Mouse (Mus musculus) ES-E14 (cell line): Measurements from ENCODE around the gene Mttp. TPM values are rescaled to one million over a fixed set of nuclear protein-coding genes. Genes with fewer than 3 reads are reported as not detected.

Source experiments
- DNase-seq: peaks from one replicate; pipeline ENCODE4 v3.0.0-alpha.2; 2013; ENCODE audit warnings: low read depth, low spot score
- H3K27ac ChIP-seq: 2 replicates; pipeline ENCODE4 v1.5.1; 2012; ENCODE audit warnings: low read depth, mild to moderate bottlenecking, low read length, moderate library complexity, mixed read lengths; ENCODE audit not compliant: poor library complexity, insufficient read depth, severe bottlenecking
- H3K36me3 ChIP-seq: 2 replicates; pipeline ENCODE4 v1.6.1; 2012; ENCODE audit warnings: mild to moderate bottlenecking, low read length, moderate library complexity, mixed read lengths; ENCODE audit not compliant: control insufficient read depth, poor library complexity, insufficient read depth, severe bottlenecking
- H3K4me1 ChIP-seq, 2 experiments: fragments of 150-350 bp in 1 of 2; sonication (generic) in 1 of 2; 2 replicates each; pipeline ENCODE4 v1.6.1; 2012; ENCODE audit warnings: low read length in 2 of 2, mild to moderate bottlenecking in 1 of 2, mixed read lengths in 1 of 2; ENCODE audit not compliant: control insufficient read depth in 2 of 2, insufficient read depth in 2 of 2, poor library complexity in 1 of 2
- H3K4me3 ChIP-seq, 2 experiments: fragments of 150-350 bp in 1 of 2; sonication (generic) in 1 of 2; 2 replicates each; pipeline ENCODE4 v1.5.1; 2012; ENCODE audit warnings: low read length in 2 of 2, low read depth in 1 of 2, mild to moderate bottlenecking in 1 of 2, mixed read lengths in 1 of 2; ENCODE audit not compliant: insufficient read depth in 1 of 2, poor library complexity in 1 of 2, severe bottlenecking in 1 of 2
- H3K9ac ChIP-seq: 2 replicates; pipeline ENCODE4 v1.6.1; 2012; ENCODE audit warnings: low read depth, mild to moderate bottlenecking, low read length, mixed read lengths; ENCODE audit not compliant: poor library complexity, insufficient read depth, severe bottlenecking
- H3K9me3 ChIP-seq: fragments of 150-350 bp; sonication (generic); 2 replicates; pipeline ENCODE4 v1.6.1; 2012; ENCODE audit warnings: low read depth, mild to moderate bottlenecking, low read length; ENCODE audit not compliant: control insufficient read depth, insufficient read depth
- CHD2 ChIP-seq: IDR thresholded peaks from 2 replicates; pipeline ENCODE4 v1.6.1; 2014; ENCODE audit warnings: mild to moderate bottlenecking, low read depth, low read length, inconsistent platforms
- HCFC1 ChIP-seq: IDR thresholded peaks from 2 replicates; pipeline ENCODE4 v1.6.1; 2012; ENCODE audit warnings: low read length, inconsistent platforms, borderline replicate concordance; ENCODE audit not compliant: insufficient read depth
- MAFK ChIP-seq: IDR thresholded peaks from 2 replicates; pipeline ENCODE4 v1.6.1; 2014; ENCODE audit warnings: mild to moderate bottlenecking, low read depth, low read length, inconsistent platforms; ENCODE audit not compliant: insufficient read depth
- ZC3H11A ChIP-seq: IDR thresholded peaks from 2 replicates; pipeline ENCODE4 v1.6.1; 2012; ENCODE audit warnings: low read depth, mild to moderate bottlenecking, inconsistent platforms, low read length, borderline replicate concordance
- ZNF384 ChIP-seq: IDR thresholded peaks from 2 replicates; pipeline ENCODE4 v1.6.1; 2012; ENCODE audit warnings: low read depth, low read length, inconsistent platforms
- in situ Hi-C, 2 experiments: fragments of 600-800 bp; cut with MboI; formaldehyde crosslinking; loops; one replicate each; pipeline ENCODE4 v1.15.1; 2025; ENCODE audit warnings: low sequenced_read_pairs in 2 of 2, inconsistent platforms in 1 of 2; ENCODE audit not compliant: unreplicated experiment in 2 of 2
- total RNA-seq: library from RNA; depleted of rRNA; stranded (reverse); fragments of 300-350 nt; gene quantifications from 2 replicates; pipeline ENCODE4 v1.2.3, GENCODE M21; 2012

The Mttp gene
- total RNA-seq, 1 experiment: 10.8 TPM

- peaks cover 0 to 1% of the 10 kb centered on the region in 2 experiments; a peak in 1 of 4 replicates for H3K4me1 ChIP-seq
- H3K4me3 ChIP-seq: no peak overlapping the region
- H3K36me3 ChIP-seq: no peaks in the 10 kb centered on the region
- DNase-seq: no peak
- in situ Hi-C loops: no loop called here
- TF ChIP-seq MAFK: no peak
- no peak for TF ChIP-seq ZC3H11A
- no peak for TF ChIP-seq CHD2
- TF ChIP-seq HCFC1: no peak
- TF ChIP-seq ZNF384: no peak
- no peak overlapping the region for H3K9ac ChIP-seq
- no peaks in the 10 kb centered on the region for H3K9me3 ChIP-seq
- no peak overlapping the region for H3K27ac ChIP-seq
Observed at GRCm38 (mm10) chr3:138069756-138070511, 74.8 kb downstream of the Mttp start.

DNA sequence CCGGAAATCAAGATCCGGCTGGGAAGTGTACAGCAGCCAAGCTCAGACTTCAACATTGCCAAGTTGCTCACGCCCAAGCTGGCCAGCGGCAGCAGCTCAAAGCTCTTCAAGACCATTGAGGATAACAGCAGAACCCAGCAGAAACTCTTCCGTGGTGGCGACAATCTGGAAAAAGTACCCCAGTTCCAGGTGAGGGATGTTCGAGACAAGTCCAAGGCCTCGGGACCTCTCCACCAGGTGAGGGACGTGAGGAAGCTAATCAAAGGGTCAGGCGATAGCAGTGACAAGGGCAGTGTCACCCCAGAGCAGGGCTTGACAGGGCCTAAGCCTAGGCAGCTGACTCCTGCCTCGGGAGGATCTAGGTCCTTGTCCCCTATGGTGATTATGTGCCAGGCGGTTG, 76.7 kb downstream of the Mttp start:
- TF ChIP-seq HCFC1 (no peak), MAFK (no peak), CHD2 (no peak)
- no peak for DNase-seq
- Histone ChIP-seq H3K4me1 (peaks cover 0 to 1% of the 10 kb centered on the region in 2 experiments; a peak in 1 of 4 replicates), H3K36me3 (no peaks in the 10 kb centered on the region), H3K9ac (no peak overlapping the region), H3K9me3 (no peaks in the 10 kb centered on the region), H3K4me3 (no peak overlapping the region), H3K27ac (no peak overlapping the region)
- in situ Hi-C loops: no loop called here

- no peaks in the 10 kb centered on the region for H3K36me3 ChIP-seq
- in situ Hi-C loops: no loop called here
- no peak within 1 kb of the TSS for H3K4me3 ChIP-seq
- peaks cover 0 to 1% of the 10 kb centered on the region in 2 experiments; a peak in 1 of 4 replicates for H3K4me1 ChIP-seq
- no peak within 1 kb of the TSS for H3K9ac ChIP-seq
- no peak for DNase-seq
- H3K9me3 ChIP-seq: no peaks in the 10 kb centered on the region
- TF ChIP-seq ZC3H11A (no peak), ZNF384 (no peak)
- H3K27ac ChIP-seq: no peak within 1 kb of the TSS
Observed at GRCm38 (mm10) chr3:138067288-138067687, 77.5 kb downstream of the Mttp start, which contains the start of gene Gm5105. TSS of gene Gm5105 (minus strand) at chr3:138067388.

GRCm38 (mm10) chr3:138066348-138066856, 78.4 kb downstream of the Mttp start:
- no peak for DNase-seq
- in situ Hi-C loops: no loop called here
- H3K4me1 ChIP-seq: peaks cover 0 to 1% of the 10 kb centered on the region in 2 experiments; a peak in 1 of 4 replicates
- no peaks in the 10 kb centered on the region for H3K36me3 ChIP-seq
- H3K9me3 ChIP-seq: no peaks in the 10 kb centered on the region
- no peak overlapping the region for H3K9ac ChIP-seq
- TF ChIP-seq MAFK (no peak), ZNF384 (no peak), ZC3H11A (no peak), CHD2 (no peak), HCFC1 (no peak)
- no peak overlapping the region for H3K27ac ChIP-seq
- no peak overlapping the region for H3K4me3 ChIP-seq
